Mouse (Mus musculus) neutrophil, adult 5-6 weeks (primary cell): ENCODE measurements around the gene Inpp5e. TPM values are rescaled to one million over a fixed set of nuclear protein-coding genes. Genes with fewer than 3 reads are reported as not detected.
"Not testable (repeated sequence)": the region's sequence is repeated elsewhere in the genome, so short reads cannot be mapped to it uniquely, and the experiment has no call there.

Experiments used
- ATAC-seq: fragments of 151-379, 151-347 bp; 2 replicates; pipeline ENCODE4 v1.8.0; 2017; ENCODE audit warnings: mild to moderate bottlenecking, moderate TSS enrichment; ENCODE audit not compliant: insufficient number of reproducible peaks, poor library complexity, low FRiP score, severe bottlenecking; ENCODE audit errors: extremely low read depth
- total RNA-seq: library from RNA; stranded (forward); fragments of 200-1000 nt; gene quantifications from 2 replicates; pipeline ENCODE4 v1.2.3, GENCODE M21; 2017

The Inpp5e gene
- total RNA-seq, 1 experiment from 2014 or later: 18.5 TPM

DNA sequence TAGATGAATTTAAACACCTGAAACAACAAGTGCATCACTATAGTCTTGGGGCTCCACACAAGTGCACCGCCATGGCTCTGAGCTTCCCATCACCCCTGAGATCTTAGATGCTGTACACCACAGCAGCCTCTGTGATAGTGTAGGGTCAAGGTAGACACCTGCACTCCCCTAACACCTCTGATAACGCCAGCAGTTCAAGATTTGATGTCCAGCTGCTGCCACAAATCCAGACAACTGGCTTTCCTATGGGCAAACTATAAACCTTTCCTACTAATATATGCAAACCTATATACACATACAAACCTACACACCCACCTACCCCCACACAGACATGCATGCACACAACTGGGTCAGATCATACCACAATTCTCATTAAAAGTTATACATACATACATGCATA, 15.5 kb upstream of the Inpp5e start:
- no peak for ATAC-seq

DNA sequence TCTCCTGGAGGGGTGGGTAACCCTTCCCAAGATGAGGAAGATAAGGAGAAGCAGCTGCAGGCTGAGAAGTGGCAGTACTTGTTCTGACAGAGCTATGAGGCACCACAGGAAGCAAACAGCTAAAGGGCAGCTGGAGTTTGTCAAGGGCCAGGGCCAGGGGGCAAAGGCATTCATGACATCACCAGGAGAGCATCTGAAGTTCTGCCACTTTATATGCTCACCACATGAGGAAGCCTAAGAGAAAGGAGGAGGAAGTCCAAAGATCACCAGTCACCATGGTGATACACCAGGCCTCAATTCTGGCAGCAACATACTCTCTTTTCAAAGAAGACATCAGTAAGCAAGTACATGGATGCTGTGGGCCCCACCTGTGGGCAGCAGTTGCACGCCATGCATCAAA, 14.1 kb upstream of the Inpp5e start:
- ATAC-seq: no peak

DNA sequence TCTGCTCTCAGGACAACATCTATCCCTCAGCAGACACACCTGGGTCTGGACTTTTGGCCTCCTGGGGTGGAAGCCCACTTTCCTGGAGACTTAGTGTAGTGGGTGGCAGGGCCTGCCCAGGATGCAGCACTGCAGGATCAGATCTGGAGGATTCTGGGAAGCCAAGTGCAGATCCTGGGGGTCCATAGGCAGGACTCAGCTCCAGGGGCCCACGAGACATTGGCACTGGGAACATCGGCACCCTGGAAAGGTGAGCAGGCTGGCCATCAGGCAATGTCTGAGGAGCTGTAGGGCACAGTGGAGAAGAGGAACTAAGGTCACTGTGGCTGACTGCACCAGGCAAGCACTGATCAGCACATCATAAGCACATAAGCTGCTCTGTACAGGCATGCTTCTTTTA, 13.0 kb upstream of the Inpp5e start:
- no peak for ATAC-seq

DNA sequence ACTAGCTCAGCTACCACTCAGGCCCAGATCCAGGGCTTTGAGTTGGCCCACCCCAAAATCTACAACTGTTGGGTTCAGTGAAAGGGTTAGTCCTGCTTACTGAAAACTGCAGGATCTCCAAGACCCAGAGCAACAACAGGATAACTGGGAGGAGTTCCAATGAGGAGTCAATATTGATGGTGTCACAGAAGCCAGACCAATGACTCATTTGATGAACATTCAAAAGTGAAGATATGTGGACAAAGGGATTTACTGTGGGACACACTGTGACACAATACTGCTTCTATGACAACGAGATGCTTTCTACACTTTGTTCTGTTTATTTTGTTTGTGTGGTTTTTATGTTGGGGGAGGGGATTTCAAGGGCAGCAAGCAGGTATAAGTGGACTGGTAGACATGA, 9.1 kb upstream of the Inpp5e start:
- ATAC-seq: no peak

DNA sequence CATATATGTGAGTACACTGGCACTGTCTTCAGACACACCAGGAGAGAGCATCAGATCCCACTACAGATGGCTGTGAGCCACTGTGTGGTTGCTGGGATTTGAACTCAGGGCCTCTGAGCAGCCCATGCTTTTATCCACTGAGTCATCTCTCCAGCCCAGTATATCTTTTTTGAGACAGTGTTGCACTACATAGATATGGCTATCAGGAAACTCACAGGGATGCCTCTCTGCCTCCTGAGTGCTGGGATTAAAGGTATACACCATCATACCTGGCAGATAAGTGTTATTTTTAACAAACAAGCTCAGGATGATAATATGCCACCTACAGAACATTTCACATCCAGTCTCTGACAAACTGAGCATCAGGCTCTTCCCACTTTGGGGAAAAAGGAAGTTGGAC, 8.1 kb upstream of the Inpp5e start:
- no peak for ATAC-seq

DNA sequence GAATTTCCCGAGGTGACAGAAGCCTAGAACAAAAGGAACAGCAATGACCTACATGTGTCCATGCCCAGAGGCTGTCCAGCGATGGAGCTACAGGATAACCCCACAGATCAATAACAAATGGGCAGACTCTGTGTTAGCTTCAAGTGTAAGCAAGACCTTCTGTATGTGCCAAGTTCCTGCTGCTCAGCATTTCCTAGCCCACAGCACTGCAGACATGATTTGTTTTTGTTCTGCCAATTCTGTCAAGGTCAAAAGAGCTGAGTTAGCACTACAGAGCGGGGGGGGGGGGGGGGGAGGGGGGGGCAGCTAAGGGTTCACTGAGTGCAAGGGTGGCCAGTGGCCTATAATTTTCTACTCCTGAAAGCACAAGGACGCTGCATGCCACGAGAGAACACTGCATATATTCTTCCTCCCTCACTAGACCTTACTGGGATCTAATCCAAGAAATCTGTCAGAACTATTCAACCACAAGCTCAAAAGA, 2.0 kb upstream of the Inpp5e start:
- ATAC-seq: no peak

DNA sequence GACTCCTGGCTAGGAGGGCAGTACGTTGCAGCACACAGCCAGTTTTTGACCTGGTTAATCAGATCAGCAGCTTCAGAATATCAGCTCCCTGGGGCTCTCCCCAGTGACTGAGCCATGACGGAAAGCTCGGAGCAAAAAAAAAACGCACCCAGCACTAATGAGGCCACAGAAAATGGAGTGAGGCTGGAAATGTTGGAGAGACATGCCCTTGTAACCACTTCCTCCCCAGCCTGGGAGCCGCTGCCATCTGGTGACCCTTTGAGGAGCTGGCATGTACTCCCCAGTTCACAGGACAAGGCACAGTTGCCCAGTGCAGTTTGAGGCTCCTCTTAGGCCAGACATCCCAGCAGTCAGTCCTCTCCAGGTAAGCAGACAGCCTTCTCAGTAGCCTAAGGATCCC, 1.1 kb upstream of the Inpp5e start:
- ATAC-seq: no peak

DNA sequence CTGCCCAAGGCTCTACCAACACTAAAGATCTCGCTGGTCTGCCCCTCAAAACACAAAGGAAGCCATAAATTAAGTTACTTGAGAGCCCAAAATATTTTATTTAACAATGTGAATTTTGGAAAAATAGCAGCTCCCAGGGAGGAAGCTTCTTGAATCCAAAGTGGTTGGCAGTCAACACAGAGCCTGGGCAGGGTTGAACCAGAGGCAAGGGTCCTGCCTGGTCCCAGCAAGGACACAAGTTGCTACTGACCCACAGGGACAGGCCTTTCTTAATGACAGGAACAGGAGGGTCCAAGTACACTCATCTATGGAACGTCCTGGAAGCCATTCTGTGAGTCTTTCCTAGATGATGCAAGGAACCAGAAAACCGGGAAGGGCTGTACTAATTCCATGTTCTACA, 359 bp upstream of the Inpp5e start:
- no peak for ATAC-seq

DNA sequence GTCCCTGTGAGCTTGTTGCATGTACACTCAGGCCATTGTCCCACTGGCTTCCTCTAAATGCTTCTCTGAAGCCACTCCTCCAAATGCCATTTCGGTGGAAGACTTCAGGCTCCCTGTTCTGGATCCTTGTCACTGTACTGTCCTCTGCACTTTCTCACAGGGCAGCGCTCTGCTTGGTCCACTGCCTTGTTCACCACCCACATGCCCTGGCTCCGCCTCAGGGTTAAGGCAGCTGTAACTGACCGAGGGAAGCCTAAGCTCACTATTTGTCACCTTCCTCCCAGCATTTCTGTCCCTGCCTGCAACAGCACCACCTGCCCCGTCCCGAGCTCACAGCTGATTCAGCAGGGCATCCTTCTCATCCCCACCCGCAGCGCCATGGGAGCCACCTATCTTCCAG, 5.7 kb downstream of the Inpp5e start:
- ATAC-seq: no peak

DNA sequence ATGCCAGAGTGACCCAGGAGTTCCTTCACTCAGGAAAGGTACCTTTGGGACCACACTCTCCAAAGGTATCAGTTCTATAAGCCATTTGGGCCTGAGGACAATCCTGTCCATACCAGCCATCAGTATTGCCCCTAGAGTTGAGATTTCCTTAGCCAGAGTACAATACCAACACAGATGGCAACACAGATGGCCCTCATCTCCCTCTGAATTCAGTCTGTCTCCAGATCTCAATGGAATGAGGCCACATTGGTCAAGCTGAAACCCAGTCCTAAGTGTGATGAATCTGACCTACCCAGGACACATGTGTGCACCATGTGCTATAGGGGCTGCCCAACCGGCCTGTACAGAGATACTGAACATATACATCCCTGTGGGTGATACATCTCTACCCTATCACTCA, 6.7 kb downstream of the Inpp5e start:
- no peak for ATAC-seq

DNA sequence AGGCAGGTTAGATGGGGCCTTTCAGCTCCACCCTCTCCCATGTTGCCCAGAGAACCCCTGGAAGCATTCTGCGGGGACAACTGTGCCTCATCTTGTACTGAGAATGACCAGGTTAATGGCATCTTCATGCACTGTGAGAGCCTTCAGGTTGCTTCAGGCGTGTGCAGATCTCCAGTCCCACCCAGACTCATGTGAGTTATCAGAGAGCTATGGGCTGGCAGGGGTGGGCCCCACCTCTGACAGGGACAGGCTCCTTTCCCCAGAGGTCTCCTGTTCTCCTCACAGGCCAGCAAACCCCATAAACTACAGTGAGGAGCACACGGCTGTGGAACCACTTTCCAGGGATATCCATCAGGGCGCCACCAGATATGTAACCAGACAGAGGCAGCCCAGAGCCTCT, 8.0 kb downstream of the Inpp5e start:
- no peak for ATAC-seq

DNA sequence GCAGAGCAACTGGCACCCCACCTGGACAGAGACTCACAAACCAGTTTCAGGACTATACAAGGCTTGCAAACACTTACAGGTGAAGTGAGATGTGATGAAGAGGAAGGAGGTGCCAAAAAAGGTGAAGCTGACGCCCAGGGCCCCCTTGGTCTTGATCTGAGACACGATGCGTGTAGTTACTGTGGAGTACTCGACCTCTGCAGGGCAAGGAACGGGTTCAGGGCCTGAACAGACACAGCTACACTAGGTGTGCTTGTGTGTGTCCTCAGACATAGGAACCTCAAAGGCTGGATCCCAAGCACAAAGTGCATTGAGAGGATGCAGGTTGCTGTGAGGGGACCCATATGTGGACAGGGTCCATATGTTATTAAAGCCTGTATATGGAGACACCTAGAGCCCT, 8.7 kb downstream of the Inpp5e start:
- ATAC-seq: no peak

DNA sequence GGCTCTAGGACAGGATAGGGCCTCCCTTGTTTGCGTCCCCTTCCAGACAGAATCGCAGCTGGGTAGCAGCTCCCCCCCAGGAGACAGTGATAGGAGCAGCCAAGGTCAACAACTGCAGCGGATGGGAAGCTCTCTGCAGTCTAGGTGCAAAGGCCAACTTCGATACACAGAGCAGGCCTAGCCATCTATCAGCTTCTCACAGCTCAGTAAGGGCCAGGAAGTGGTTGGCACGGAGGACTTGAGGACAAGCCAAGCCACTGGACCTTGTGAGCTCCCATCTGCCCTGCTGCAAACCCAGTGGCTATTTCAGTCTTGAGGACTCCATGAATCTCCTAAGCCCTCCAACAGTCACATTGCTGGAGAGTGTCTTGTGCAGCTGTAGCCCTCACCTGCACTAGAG, 9.4 kb downstream of the Inpp5e start:
- ATAC-seq: no peak

DNA sequence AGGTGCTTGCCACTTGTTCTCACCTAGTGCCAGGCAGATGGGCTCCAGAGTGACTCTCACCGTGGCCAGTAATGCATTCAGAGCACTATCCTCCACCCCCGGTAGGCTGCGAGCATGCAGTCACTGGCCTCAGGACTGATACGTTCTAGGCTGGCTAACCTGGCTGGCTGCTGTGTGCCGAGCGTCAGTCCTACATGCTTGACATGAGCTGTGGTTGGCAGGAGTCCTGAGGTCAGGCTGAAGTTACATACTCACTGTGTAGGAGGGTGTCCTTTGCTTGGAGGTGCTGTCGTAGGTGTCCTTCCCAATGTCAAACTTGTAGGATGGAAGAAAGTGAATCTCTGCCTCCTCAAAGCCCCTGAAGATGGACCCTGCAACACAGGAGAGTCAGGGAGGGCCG, 10.0 kb downstream of the Inpp5e start:
- ATAC-seq: no peak

DNA sequence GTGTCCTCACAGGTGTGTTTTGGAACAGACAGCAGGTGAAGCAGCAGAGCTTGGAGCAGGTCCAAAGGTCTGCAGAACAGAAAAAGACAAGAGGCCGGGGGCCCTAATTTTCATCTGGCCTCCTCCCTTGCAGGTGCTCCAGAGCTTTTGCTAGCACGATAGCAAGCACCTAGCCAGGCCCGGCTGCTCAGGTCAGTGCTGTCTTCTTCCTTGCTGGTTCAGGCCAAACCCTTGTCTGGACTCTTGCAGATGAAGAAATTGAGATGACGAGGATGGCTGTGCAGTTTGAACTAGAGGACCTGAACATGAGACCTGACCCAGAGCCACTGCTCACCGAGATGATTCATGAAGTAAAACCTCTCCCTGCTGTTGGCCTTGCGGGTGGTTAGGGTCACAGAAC, 17.4 kb downstream of the Inpp5e start:
- ATAC-seq: no peak

DNA sequence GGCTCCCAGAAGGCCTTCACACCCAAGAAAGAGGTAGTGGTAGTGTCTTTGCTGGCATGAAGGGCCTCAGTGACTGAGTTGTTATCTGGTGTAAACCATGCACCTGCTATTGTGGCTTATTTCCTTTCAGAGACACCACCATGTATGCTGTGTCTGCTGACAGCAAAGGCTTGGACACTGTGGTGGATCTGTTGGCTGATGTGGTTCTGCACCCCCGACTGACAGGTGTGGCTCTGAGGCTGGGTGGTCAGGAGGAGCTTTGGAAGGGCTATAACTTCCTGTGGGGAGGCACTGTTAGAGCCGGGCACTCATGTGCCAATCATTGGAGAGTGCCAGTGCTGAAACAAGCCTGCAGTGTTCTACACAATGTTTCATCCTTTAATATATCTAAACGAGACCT, 18.0 kb downstream of the Inpp5e start:
- no peak for ATAC-seq

DNA sequence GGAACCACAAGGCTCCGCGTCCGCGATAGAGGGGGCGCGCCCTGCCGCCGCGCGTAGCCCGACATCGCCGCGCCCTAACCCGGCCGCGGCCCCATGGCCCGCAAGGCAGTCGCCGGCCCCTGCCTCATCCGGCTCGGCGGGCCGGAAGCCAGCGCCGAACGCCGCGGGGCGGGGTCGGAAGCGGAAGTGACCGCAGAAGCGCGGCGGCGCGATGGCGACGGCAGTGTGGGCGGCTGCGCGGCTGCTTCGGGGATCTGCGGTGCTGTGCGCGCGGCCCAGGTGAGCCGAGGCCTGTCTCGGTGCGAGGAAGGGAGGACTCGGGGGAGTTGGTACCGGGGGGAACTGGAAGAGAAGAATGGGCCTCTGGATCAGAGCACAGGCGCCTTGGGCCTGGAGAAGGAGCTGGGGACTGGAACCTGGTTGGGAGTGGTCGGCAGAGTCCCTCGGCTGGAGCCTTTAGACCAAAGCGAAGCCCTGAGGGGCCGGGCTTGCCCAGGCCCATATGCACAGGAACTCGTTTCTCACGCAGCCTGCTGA, 19.8 kb downstream of the Inpp5e start, which contains the start of the genes Entr1 and Pmpca:
Gene Entr1, minus strand, starts transcription at position 163 of the 537 bp plus-strand sequence.
Gene Pmpca, plus strand, starts transcription at position 186 of the 537 bp plus-strand sequence.
- ATAC-seq: peak; percentile 65

DNA sequence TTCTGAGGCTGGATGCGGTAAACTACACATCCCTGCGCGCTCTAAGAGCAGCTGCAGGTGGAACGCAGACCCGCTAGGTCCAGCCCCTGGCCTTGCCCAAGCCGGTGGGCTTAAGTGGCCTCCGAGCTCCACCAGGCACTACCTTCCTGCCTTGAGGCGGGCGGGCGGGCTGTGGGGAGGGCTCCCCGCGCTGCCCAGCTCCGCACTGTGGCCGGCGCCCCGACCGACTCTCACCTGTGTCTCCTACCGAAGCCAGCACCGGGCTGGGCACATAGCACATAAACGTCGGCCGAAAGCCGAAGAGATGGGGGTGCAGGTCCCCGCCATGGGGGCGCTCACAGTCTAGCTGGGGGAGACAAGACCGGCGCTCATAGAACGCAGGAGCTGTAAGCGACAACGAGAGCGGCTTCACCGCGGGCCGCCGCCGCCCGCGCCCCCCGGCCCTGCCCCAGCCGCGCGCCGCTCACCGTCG, 20.3 kb downstream of the Inpp5e start:
- ATAC-seq: no peak

DNA sequence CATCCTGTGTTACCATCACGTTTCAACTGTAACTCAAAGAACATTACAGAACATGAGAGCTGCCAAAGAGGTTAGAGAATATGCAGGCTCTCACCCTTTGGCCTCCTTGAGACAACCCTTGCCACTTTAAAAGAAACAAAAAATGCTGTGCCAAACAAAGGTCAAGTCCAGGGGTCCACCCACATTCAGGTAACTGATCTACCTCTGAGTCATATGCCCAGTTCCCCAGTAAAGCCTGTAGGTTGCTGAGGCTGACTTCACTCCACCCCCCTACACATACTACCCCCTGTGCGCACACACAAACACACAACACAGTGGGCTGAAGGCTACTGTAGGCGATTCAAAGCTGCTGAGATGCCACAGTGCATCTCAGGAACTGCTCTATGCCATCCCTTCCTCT, 21.3 kb downstream of the Inpp5e start:
- ATAC-seq: no peak

DNA sequence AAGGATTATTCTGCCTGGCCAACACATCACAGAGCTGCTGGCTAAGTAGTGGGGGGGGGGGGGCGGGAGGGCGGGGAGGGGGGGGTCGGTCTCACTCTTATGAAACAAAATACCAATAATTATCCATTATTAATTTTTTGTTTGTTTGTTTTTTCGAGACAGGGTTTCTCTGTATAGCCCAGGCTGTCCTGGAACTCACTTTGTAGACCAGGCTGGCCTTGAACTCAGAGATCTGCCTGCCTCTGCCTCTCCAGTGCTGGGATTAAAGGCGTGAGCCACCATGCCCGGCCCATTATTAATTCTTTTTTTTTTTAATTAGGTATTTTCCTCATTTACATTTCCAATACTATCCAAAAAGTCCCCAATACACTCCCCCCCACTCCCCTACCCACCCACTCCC, 28.1 kb downstream of the Inpp5e start:
- not testable (repeated sequence) for ATAC-seq

DNA sequence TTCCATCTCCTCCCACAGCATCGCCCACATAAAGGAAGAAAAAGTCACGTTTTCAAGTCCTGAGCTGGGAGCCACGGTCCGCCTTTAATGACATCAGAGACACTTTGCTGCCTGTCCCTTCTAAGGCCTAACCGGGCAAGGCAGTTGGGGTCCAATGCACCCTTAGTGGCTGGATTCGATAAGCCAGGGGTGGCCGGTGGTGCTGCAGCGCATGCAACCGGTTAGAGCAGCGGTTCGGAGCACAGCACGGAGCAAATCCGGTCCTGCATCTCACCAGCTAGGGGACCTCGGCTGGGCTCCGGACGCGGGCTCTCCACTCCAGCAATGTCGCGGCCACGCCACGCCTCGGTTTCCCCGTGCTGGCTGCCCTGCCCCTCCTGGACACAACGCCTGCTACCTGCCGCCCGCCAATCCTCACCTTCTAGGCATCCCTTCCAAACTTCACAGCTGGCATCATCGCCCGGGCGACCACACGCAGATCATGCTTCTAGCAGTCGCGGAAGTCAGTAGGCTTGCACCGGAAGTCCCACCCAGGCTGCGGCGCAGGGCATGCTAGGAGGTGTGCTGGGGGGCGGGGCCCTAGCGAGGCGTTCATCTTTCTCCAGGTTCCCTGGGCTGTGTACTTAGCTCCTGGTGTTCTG, 28.8 kb downstream of the Inpp5e start, which contains the start of gene Snapc4:
Gene Snapc4, minus strand, starts transcription at position 523 of the 641 bp plus-strand sequence.
- ATAC-seq: peak; percentile 83
